Mouse (Mus musculus): ENCODE measurements at regions not wholly inside any gene's neighbourhood (a gene's known extent, or its start where the extent isn't known, plus 50 kb on each side); places are given as distances from the start of the nearest gene placed in this dataset. TPM values are rescaled to one million over a fixed set of nuclear protein-coding genes. Genes with fewer than 3 reads are reported as not detected.

GRCm38 (mm10) chr13:107078085-107078484 is 56.2 kb upstream of the Kif2a start:
- Histone ChIP-seq H3K9ac (no peak overlapping the region), H3K27me3 (replicated peaks) (no peaks in the 10 kb centered on the region), H3K4me3 (no peak overlapping the region), H3K4me1 (peaks cover 8% of the 10 kb centered on the region), H3K9me3 (no peaks in the 10 kb centered on the region), H3K27ac (no peak overlapping the region), H3K4me2 (no peak overlapping the region), H3K36me3 (replicated peaks) (no peaks in the 10 kb centered on the region)
- ATAC-seq (replicated peaks), result no peak
- WGBS, result 89% methylated on average over 1 of the region's 1 CpGs

- H3K9me3 ChIP-seq, result no peaks in the 10 kb centered on the region
- WGBS, result 95% methylated on average over 4 of the region's 4 CpGs
- peaks cover 17% of the 10 kb centered on the region for H3K4me1 ChIP-seq
- no peaks in the 10 kb centered on the region for H3K27me3 ChIP-seq (replicated peaks)
- no peaks in the 10 kb centered on the region for H3K36me3 ChIP-seq (replicated peaks)
- no peak for ATAC-seq (replicated peaks)
- H3K9ac ChIP-seq, result no peak overlapping the region
- H3K4me3 ChIP-seq, result no peak overlapping the region
- H3K4me2 ChIP-seq, result no peak overlapping the region
- no peak overlapping the region for H3K27ac ChIP-seq
Measured at GRCm38 (mm10) chr13:107074917-107075316, 53.0 kb upstream of the Kif2a start.

- peak; percentile 89 for ATAC-seq (replicated peaks)
- Histone ChIP-seq H3K9me3 (no peaks in the 10 kb centered on the region), H3K4me1 (peaks cover 17% of the 10 kb centered on the region), H3K4me2 (peak overlapping the region; percentile 62), H3K4me3 (peak overlapping the region; percentile 37), H3K9ac (peak overlapping the region; percentile 18), H3K27ac (peak overlapping the region; percentile 74), H3K27me3 (replicated peaks) (no peaks in the 10 kb centered on the region), H3K36me3 (replicated peaks) (no peaks in the 10 kb centered on the region)
- WGBS, result under 1% methylated on average over 14 of the region's 14 CpGs
Measured at GRCm38 (mm10) chr13:107073039-107073620, 51.2 kb upstream of the Kif2a start.

- Histone ChIP-seq H3K9me3 (no peaks in the 10 kb centered on the region), H3K36me3 (replicated peaks) (no peaks in the 10 kb centered on the region), H3K4me1 (peaks cover 17% of the 10 kb centered on the region), H3K4me3 (peak overlapping the region; percentile 37), H3K27ac (peak overlapping the region; percentile 74), H3K4me2 (peak overlapping the region; percentile 62), H3K27me3 (replicated peaks) (no peaks in the 10 kb centered on the region), H3K9ac (peak overlapping the region; percentile 18)
- WGBS, result 8% methylated on average over 11 of the region's 11 CpGs
- ATAC-seq (replicated peaks), result peak; percentile 85
Measured at GRCm38 (mm10) chr13:107072345-107073038, 50.6 kb upstream of the Kif2a start.

Small RNAs in the stretch of these regions (microRNA-seq; reads per million reads assigned to microRNA genes)
- gene Gm22118, result not detected
